Mouse (Mus musculus): ENCODE data around the gene Mindy3. TPM values are rescaled to one million over a fixed set of nuclear protein-coding genes. Genes with fewer than 3 reads are reported as not detected.
A peak's percentile ranks its signal among the peaks of the same experiment; 100 is the strongest.

Gene Mindy3
- polyA plus RNA-seq, 1 experiment from 2014 or later = 13.1 TPM

GRCm38 (mm10) chr2:12318715-12319114 lies 100.6 kb downstream of the Mindy3 start:
- Histone ChIP-seq H3K36me3 (replicated peaks; ENCODE audit: insufficient read depth, low read length) (no peaks in the 10 kb centered on the region), H3K4me1 (ENCODE audit: insufficient read depth) (no peaks in the 10 kb centered on the region), H3K27ac (ENCODE audit: low read depth) (no peak overlapping the region), H3K4me3 (ENCODE audit: low read depth, low read length) (no peak overlapping the region), H3K4me2 (ENCODE audit: low read depth, low read length) (no peak overlapping the region), H3K9me3 (ENCODE audit: low read length) (no peaks in the 10 kb centered on the region), H3K27me3 (ENCODE audit: insufficient read depth, low read length) (no peaks in the 10 kb centered on the region), H3K9ac (replicated peaks) (no peak overlapping the region)
- WGBS (ENCODE audit: insufficient replicate concordance) = 82% methylated on average over 3 of the region's 3 CpGs
- DNase-seq = no peak
- ATAC-seq = no peak
- no peak for TF ChIP-seq EP300 (IDR thresholded peaks at IDR 0.05; ENCODE audit: low read depth)
- no peak for TF ChIP-seq CTCF (IDR thresholded peaks at IDR 0.05; ENCODE audit: low read depth)

GRCm38 (mm10) chr2:12318036-12318435 lies 101.2 kb downstream of the Mindy3 start:
- Histone ChIP-seq H3K27me3 (ENCODE audit: insufficient read depth, low read length) (no peaks in the 10 kb centered on the region), H3K9ac (replicated peaks) (no peak overlapping the region), H3K4me1 (ENCODE audit: insufficient read depth) (no peaks in the 10 kb centered on the region), H3K27ac (ENCODE audit: low read depth) (0 out of 2 replicates have a peak overlapping the region, but pooled peaks have one; percentile 44), H3K36me3 (replicated peaks; ENCODE audit: insufficient read depth, low read length) (no peaks in the 10 kb centered on the region), H3K4me2 (ENCODE audit: low read depth, low read length) (no peak overlapping the region), H3K9me3 (ENCODE audit: low read length) (no peaks in the 10 kb centered on the region), H3K4me3 (ENCODE audit: low read depth, low read length) (no peak overlapping the region)
- ATAC-seq (no peak), DNase-seq (no peak)
- WGBS (ENCODE audit: insufficient replicate concordance) = 82% methylated on average over 4 of the region's 4 CpGs
- no peak for TF ChIP-seq CTCF (IDR thresholded peaks at IDR 0.05; ENCODE audit: low read depth)
- no peak for TF ChIP-seq EP300 (IDR thresholded peaks at IDR 0.05; ENCODE audit: low read depth)

GRCm38 (mm10) chr2:12317343-12317742 lies 101.9 kb downstream of the Mindy3 start:
- H3K4me3 ChIP-seq (ENCODE audit: low read depth, low read length) = no peak overlapping the region
- DNase-seq (peak; percentile 48), ATAC-seq (peak; percentile 73)
- no peak overlapping the region; the same call in 1 of the 2 replicates for H3K27ac ChIP-seq (ENCODE audit: low read depth)
- 44% methylated on average over 5 of the region's 5 CpGs for WGBS (ENCODE audit: insufficient replicate concordance)
- no peak overlapping the region for H3K9ac ChIP-seq (replicated peaks)
- no peak for TF ChIP-seq EP300 (IDR thresholded peaks at IDR 0.05; ENCODE audit: low read depth)
- no peak for TF ChIP-seq CTCF (IDR thresholded peaks at IDR 0.05; ENCODE audit: low read depth)
- no peak overlapping the region for H3K4me2 ChIP-seq (ENCODE audit: low read depth, low read length)
- H3K36me3 ChIP-seq (replicated peaks; ENCODE audit: insufficient read depth, low read length) = no peaks in the 10 kb centered on the region
- no peaks in the 10 kb centered on the region for H3K9me3 ChIP-seq (ENCODE audit: low read length)
- H3K27me3 ChIP-seq (ENCODE audit: insufficient read depth, low read length) = no peaks in the 10 kb centered on the region
- no peaks in the 10 kb centered on the region for H3K4me1 ChIP-seq (ENCODE audit: insufficient read depth)

GRCm38 (mm10) chr2:12316361-12316760 lies 102.9 kb downstream of the Mindy3 start:
- no peak for TF ChIP-seq CTCF (IDR thresholded peaks at IDR 0.05; ENCODE audit: low read depth)
- no peak for TF ChIP-seq EP300 (IDR thresholded peaks at IDR 0.05; ENCODE audit: low read depth)
- ATAC-seq (no peak), DNase-seq (no peak)
- no peaks in the 10 kb centered on the region for H3K36me3 ChIP-seq (replicated peaks; ENCODE audit: insufficient read depth, low read length)
- WGBS (ENCODE audit: insufficient replicate concordance) = 55% methylated on average over 7 of the region's 7 CpGs
- no peaks in the 10 kb centered on the region for H3K4me1 ChIP-seq (ENCODE audit: insufficient read depth)
- H3K27ac ChIP-seq (ENCODE audit: low read depth) = no peak overlapping the region
- H3K9ac ChIP-seq (replicated peaks) = no peak overlapping the region
- H3K4me3 ChIP-seq (ENCODE audit: low read depth, low read length) = no peak overlapping the region
- no peak overlapping the region for H3K4me2 ChIP-seq (ENCODE audit: low read depth, low read length)
- no peaks in the 10 kb centered on the region for H3K9me3 ChIP-seq (ENCODE audit: low read length)
- no peaks in the 10 kb centered on the region for H3K27me3 ChIP-seq (ENCODE audit: insufficient read depth, low read length)

- H3K9ac ChIP-seq (replicated peaks) = no peak overlapping the region
- H3K4me2 ChIP-seq (ENCODE audit: low read depth, low read length) = no peak overlapping the region
- H3K4me1 ChIP-seq (ENCODE audit: insufficient read depth) = no peaks in the 10 kb centered on the region
- no peak overlapping the region for H3K4me3 ChIP-seq (ENCODE audit: low read depth, low read length)
- DNase-seq (no peak), ATAC-seq (0 out of 2 replicates have a peak, but pooled peaks have one; percentile 15)
- TF ChIP-seq EP300 (IDR thresholded peaks at IDR 0.05; ENCODE audit: low read depth) (no peak), CTCF (IDR thresholded peaks at IDR 0.05; ENCODE audit: low read depth) (no peak)
- H3K27ac ChIP-seq (ENCODE audit: low read depth) = no peak overlapping the region
- H3K27me3 ChIP-seq (ENCODE audit: insufficient read depth, low read length) = no peaks in the 10 kb centered on the region
- no peaks in the 10 kb centered on the region for H3K9me3 ChIP-seq (ENCODE audit: low read length)
- WGBS (ENCODE audit: insufficient replicate concordance) = 61% methylated on average over 6 of the region's 6 CpGs
- H3K36me3 ChIP-seq (replicated peaks; ENCODE audit: insufficient read depth, low read length) = no peaks in the 10 kb centered on the region
Measured at GRCm38 (mm10) chr2:12314028-12314427, 105.2 kb downstream of the Mindy3 start.

- DNase-seq = no peak
- H3K27ac ChIP-seq (ENCODE audit: low read depth) = no peak overlapping the region
Measured at GRCm38 (mm10) chr2:12308466-12308865, 110.8 kb downstream of the Mindy3 start.

GRCm38 (mm10) chr2:12307311-12307710 lies 112.0 kb downstream of the Mindy3 start:
- TF ChIP-seq EP300 (IDR thresholded peaks at IDR 0.05; ENCODE audit: low read depth) = no peak
- no peak for TF ChIP-seq CTCF (IDR thresholded peaks at IDR 0.05; ENCODE audit: low read depth)

More at GRCm38 (mm10) chr2:12308466-12308865, 110.8 kb downstream of the Mindy3 start:
- H3K27me3 ChIP-seq (ENCODE audit: insufficient read depth, low read length) = no peaks in the 10 kb centered on the region
- ATAC-seq = no peak
- no peak overlapping the region for H3K4me2 ChIP-seq (ENCODE audit: low read depth, low read length)
- no peaks in the 10 kb centered on the region for H3K9me3 ChIP-seq (ENCODE audit: low read length)
- H3K4me1 ChIP-seq (ENCODE audit: insufficient read depth) = no peaks in the 10 kb centered on the region
- no peak overlapping the region for H3K9ac ChIP-seq (replicated peaks)
- TF ChIP-seq CTCF (IDR thresholded peaks at IDR 0.05; ENCODE audit: low read depth) (peak; percentile 37), EP300 (IDR thresholded peaks at IDR 0.05; ENCODE audit: low read depth) (no peak)
- H3K4me3 ChIP-seq (ENCODE audit: low read depth, low read length) = no peak overlapping the region
- no peaks in the 10 kb centered on the region for H3K36me3 ChIP-seq (replicated peaks; ENCODE audit: insufficient read depth, low read length)

More at GRCm38 (mm10) chr2:12307311-12307710, 112.0 kb downstream of the Mindy3 start:
- Histone ChIP-seq H3K9me3 (ENCODE audit: low read length) (no peaks in the 10 kb centered on the region), H3K4me1 (ENCODE audit: insufficient read depth) (no peaks in the 10 kb centered on the region), H3K27ac (ENCODE audit: low read depth) (no peak overlapping the region), H3K4me2 (ENCODE audit: low read depth, low read length) (no peak overlapping the region), H3K9ac (replicated peaks) (no peak overlapping the region), H3K36me3 (replicated peaks; ENCODE audit: insufficient read depth, low read length) (no peaks in the 10 kb centered on the region), H3K4me3 (ENCODE audit: low read depth, low read length) (no peak overlapping the region), H3K27me3 (ENCODE audit: insufficient read depth, low read length) (0 out of 2 replicates have a peak, but pooled peaks cover 3% of the 10 kb centered on the region)
- ATAC-seq = no peak
- DNase-seq = no peak
